Mouse (Mus musculus) testis, adult 2 months (tissue): ENCODE results near the gene Specc1.

ENCODE experiments used
- CTCF ChIP-seq: fragments of 200-500 bp; IDR thresholded peaks from 2 replicates; pipeline ENCODE4 v1.5.1; 2012; ENCODE audit warnings: low read depth, mild to moderate bottlenecking, inconsistent platforms, low read length, moderate library complexity; ENCODE audit not compliant: control insufficient read depth, insufficient read depth, insufficient replicate concordance
- POLR2A ChIP-seq: fragments of 200-500 bp; IDR thresholded peaks from 2 replicates; pipeline ENCODE4 v1.6.1; 2012; ENCODE audit warnings: low read depth, mild to moderate bottlenecking, inconsistent platforms, low read length, moderate library complexity; ENCODE audit not compliant: control insufficient read depth

DNA sequence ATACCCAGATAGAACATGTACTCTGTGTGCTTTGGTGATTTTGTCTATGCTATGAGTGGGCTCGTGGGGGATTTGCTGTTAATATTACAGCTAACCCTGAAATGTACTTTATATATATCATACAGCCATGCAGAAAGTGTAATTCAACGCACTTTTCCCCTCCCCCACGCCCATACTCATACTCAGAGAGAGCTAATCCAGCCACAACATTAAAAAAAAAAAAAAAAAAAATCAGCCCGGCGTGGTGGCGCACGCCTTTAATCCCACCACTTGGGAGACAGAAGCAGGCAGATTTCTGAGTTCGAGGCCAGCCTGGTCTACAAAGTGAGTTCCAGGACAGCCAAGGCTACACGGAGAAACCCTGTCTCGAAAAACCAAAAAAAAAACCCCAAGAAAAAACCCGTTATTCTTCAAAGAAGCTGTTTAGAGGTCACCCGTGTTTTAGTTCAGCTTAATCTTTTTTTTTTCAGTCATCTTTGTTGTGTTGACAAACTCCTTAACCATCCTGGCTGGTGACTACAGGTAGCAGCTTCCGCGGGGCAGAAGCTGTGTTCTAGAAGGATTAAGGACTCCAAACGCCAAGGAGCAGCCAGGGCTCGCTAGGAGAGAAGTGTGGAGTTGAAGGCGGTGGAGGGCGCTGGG is 291.3 kb downstream of the Specc1 start:
- TF ChIP-seq CTCF: no peak
- TF ChIP-seq POLR2A: no peak
